In genomic region chr1:63119675-63120074, GRCm38 (mm10) we compare ENCODE assay signal across 25 mouse cellular contexts. TPM values are rescaled to one million over a fixed set of nuclear protein-coding genes. Genes with fewer than 3 reads are reported as not detected.
DNase-seq lines count a peak whose midpoint lies in the region; ATAC-seq and TF ChIP-seq lines count a peak whose summit lies in the region.
"Had no signal": no experiment of that assay in that cellular context is flagged by ENCODE, and none has a peak within 500 bp of the region (broad histone marks: within the 10 kb centered on the region; RNA-seq: fewer than 3 reads in every experiment).

No protein-coding gene starts in this region.

- peak overlapping the region; percentile 87 for H3K27ac ChIP-seq in MEL (ENCODE audit: control insufficient read depth, low read depth, low read length)
- H3K27ac ChIP-seq in forebrain, embryonic 11.5 days (ENCODE audit: low read depth, low read length): no peak overlapping the region
- H3K27ac ChIP-seq: forebrain, embryonic 10.5 days; hindbrain, embryonic 13.5 days; layer of hippocampus, adult 2 months; neural tube, embryonic 15.5 days; stomach, embryonic 15.5 days had no signal

- WGBS in forebrain, embryonic 11.5 days: 94% methylated on average over 4 of the region's 4 CpGs

- peak overlapping the region in 1 of 2 experiments; percentile 14; a peak in 2 of 4 replicates for H3K4me3 ChIP-seq in MEL (ENCODE audit: control insufficient read depth in 1 of 2, insufficient read depth in 1 of 2, low read depth in 2 of 2, low read length in 2 of 2)
- H3K4me3 ChIP-seq in forebrain, embryonic 11.5 days (ENCODE audit: low read depth, low read length): no peak overlapping the region
- H3K4me3 ChIP-seq: forebrain, embryonic 10.5 days; hindbrain, embryonic 13.5 days; layer of hippocampus, adult 2 months; neural tube, embryonic 15.5 days; stomach, embryonic 15.5 days had no signal

- peaks cover 19 to 25% of the 10 kb centered on the region in 2 experiments for H3K4me1 ChIP-seq in MEL (ENCODE audit: control insufficient read depth in 1 of 2, insufficient read depth in 2 of 2, low read length in 2 of 2)
- H3K4me1 ChIP-seq in forebrain, embryonic 11.5 days (replicated peaks; ENCODE audit: control insufficient read depth, insufficient read depth, low read length): 0 out of 2 replicates have a peak, but pooled peaks cover 2% of the 10 kb centered on the region
- H3K4me1 ChIP-seq: stomach, embryonic 15.5 days had no signal

- H3K9me3 ChIP-seq in MEL (replicated peaks; ENCODE audit: insufficient read depth, low read length): no peaks in the 10 kb centered on the region
- H3K9me3 ChIP-seq in forebrain, embryonic 11.5 days (ENCODE audit: control insufficient read depth, low read length): no peaks in the 10 kb centered on the region; the same call in 1 of the 2 replicates
- H3K9me3 ChIP-seq: forebrain, embryonic 10.5 days; hindbrain, embryonic 13.5 days; neural tube, embryonic 15.5 days; stomach, embryonic 15.5 days had no signal

- no peak for TF ChIP-seq POLR2A in MEL (IDR thresholded peaks at IDR 0.05; ENCODE audit: control insufficient read depth in 1 of 2, insufficient read depth in 1 of 2, low read depth in 1 of 2, low read length in 2 of 2, poor library complexity in 1 of 2)

- no peak for TF ChIP-seq RAD21 in MEL (IDR thresholded peaks at IDR 0.05; ENCODE audit: low read depth, low read length)

- DNase-seq in CD4-positive helper T cell, adult 2 months (ENCODE audit: low read depth, low spot score): peak; percentile 46
- DNase-seq in MEL (ENCODE audit: low read depth, low spot score): peak; percentile 89
- peak; percentile 65 for DNase-seq in induced T-regulatory cell, adult 2 months (ENCODE audit: low read depth)
- no peak for DNase-seq in frontal cortex, postnatal 25 days (ENCODE audit: low spot score in 2 of 2)
- DNase-seq in forebrain, embryonic 11.5 days (ENCODE audit: low spot score): no peak
- DNase-seq in right cerebral cortex, adult 2 months (ENCODE audit: low spot score in 2 of 2): no peak
- DNase-seq: adrenal gland, postnatal 25 days; cerebellum, adult 11-12 months; cerebellum, postnatal 10 days; gastrocnemius, postnatal 36 days; kidney, adult 8-10 months; kidney, postnatal 14 days; lung, adult 18-20 months; lung, postnatal 14 days; right cerebral cortex, postnatal 25 days; thymus, adult 18-20 months; thymus, postnatal 36 days had no signal

- no peak for TF ChIP-seq CTCF in MEL (IDR thresholded peaks at IDR 0.05 in 2 of 3, conservative IDR thresholded peaks at IDR 0.05 in 1 of 3; ENCODE audit: control insufficient read depth in 1 of 3, insufficient read depth in 1 of 3, low read depth in 2 of 3, low read length in 3 of 3, poor library complexity in 1 of 3, severe bottlenecking in 1 of 3)

- ATAC-seq in monocyte, adult 5-6 weeks (replicated peaks; ENCODE audit: insufficient number of reproducible peaks, low FRiP score, low TSS enrichment, poor library complexity, severe bottlenecking): peak; percentile 63; the same call in 1 of the 2 replicates
- ATAC-seq in forebrain, embryonic 11.5 days (replicated peaks; ENCODE audit: low FRiP score): no peak
- ATAC-seq: midbrain, embryonic 16.5 days had no signal

- no peak overlapping the region for H3K4me2 ChIP-seq in forebrain, embryonic 11.5 days (ENCODE audit: low read depth, low read length, severe bottlenecking)
- H3K4me2 ChIP-seq: hindbrain, embryonic 13.5 days; liver, embryonic 11.5 days; neural tube, embryonic 15.5 days; stomach, embryonic 15.5 days had no signal

- peak; percentile 67 to 72 for TF ChIP-seq EP300 in MEL (IDR thresholded peaks at IDR 0.05; ENCODE audit: low read depth in 1 of 2, low read length in 2 of 2)

- H3K27me3 ChIP-seq in MEL (ENCODE audit: control insufficient read depth in 1 of 2, insufficient read depth in 2 of 2, low read length in 2 of 2): no peaks in the 10 kb centered on the region
- no peaks in the 10 kb centered on the region for H3K27me3 ChIP-seq in forebrain, embryonic 11.5 days (ENCODE audit: control insufficient read depth, insufficient read depth, low read length)
- H3K27me3 ChIP-seq: hindbrain, embryonic 13.5 days; neural tube, embryonic 15.5 days; stomach, embryonic 15.5 days had no signal

- peaks cover 26% of the 10 kb centered on the region for H3K79me2 ChIP-seq in MEL (ENCODE audit: control insufficient read depth, insufficient read depth, low read length, poor library complexity)

- peaks cover 13 to 36% of the 10 kb centered on the region in 2 experiments for H3K36me3 ChIP-seq in MEL (ENCODE audit: control insufficient read depth in 1 of 2, insufficient read depth in 2 of 2, low read length in 2 of 2)
- H3K36me3 ChIP-seq in forebrain, embryonic 11.5 days (ENCODE audit: control insufficient read depth, insufficient read depth, low read length): peaks cover 10% of the 10 kb centered on the region; the same call in 1 of the 2 replicates

- peak overlapping the region; percentile 54 for H3K9ac ChIP-seq in MEL (ENCODE audit: control insufficient read depth, low read depth, low read length, poor library complexity, severe bottlenecking)
- H3K9ac ChIP-seq in forebrain, embryonic 11.5 days (ENCODE audit: low read length): no peak overlapping the region
- H3K9ac ChIP-seq: hindbrain, embryonic 13.5 days; neural tube, embryonic 15.5 days; stomach, embryonic 15.5 days had no signal

TF ChIP-seq in MEL, 35 proteins besides CTCF, POLR2A, EP300 and RAD21:
- TF ChIP-seq TBP (IDR thresholded peaks at IDR 0.05; ENCODE audit: low read depth, low read length) (peak; percentile 70), TCF12 (IDR thresholded peaks at IDR 0.05; ENCODE audit: low read depth, low read length) (peak; percentile 57), SIN3A (IDR thresholded peaks at IDR 0.05; ENCODE audit: low read length) (peak; percentile 80), GABPA (IDR thresholded peaks at IDR 0.05; ENCODE audit: low read depth, low read length) (no peak), ETS1 (IDR thresholded peaks at IDR 0.05; ENCODE audit: low read depth, low read length) (peak; percentile 78), MAZ (IDR thresholded peaks at IDR 0.05; ENCODE audit: low read depth, low read length) (no peak), BHLHE40 (IDR thresholded peaks at IDR 0.05; ENCODE audit: borderline replicate concordance, low read depth, low read length) (peak; percentile 49; the same call in 1 of the 2 replicates), GATA1 (IDR thresholded peaks at IDR 0.05; ENCODE audit: low read depth, low read length) (peak; percentile 80), USF1 (IDR thresholded peaks at IDR 0.05; ENCODE audit: low read depth, low read length) (peak; percentile 86), MYB (IDR thresholded peaks at IDR 0.05; ENCODE audit: low read depth, low read length) (no peak), NELFE (IDR thresholded peaks at IDR 0.05; ENCODE audit: low read depth, low read length) (no peak), RCOR1 (IDR thresholded peaks at IDR 0.05; ENCODE audit: low read depth, low read length) (peak; percentile 73)

RNA-seq across cellular contexts. Expression of gene Ino80d, which starts 5.2 kb away (rescaled TPM):
- 4.0 and 4.3 TPM in 2 replicates for total RNA-seq in MEL (2012; rRNA removed)
- 1 to 10 TPM in 1 of 2 experiments, not detected in 1; 5.8 TPM for polyA plus RNA-seq in MEL (2012; ENCODE audit: insufficient read depth in 1 of 2, insufficient read length in 2 of 2, low read depth in 1 of 2, low replicate concordance in 2 of 2, missing spikeins in 1 of 2)
- total RNA-seq in monocyte, adult 5-6 weeks (2017): 21.6 to 40.6 TPM (median 22.9 TPM) in 3 replicates
- 12.3 and 12.6 TPM in 2 replicates for polyA plus RNA-seq in forebrain, embryonic 11.5 days (2014; fragmentation: Nextera tagmentation; extraction: Ambion mirVana)

RNA-seq across cellular contexts. Expression of gene Eef1b2, which starts 57.0 kb away (rescaled TPM):
- 1,600 and 1,846 TPM in 2 replicates for total RNA-seq in MEL (2012; rRNA removed)
- polyA plus RNA-seq in MEL (2012; ENCODE audit: insufficient read depth in 1 of 2, insufficient read length in 2 of 2, low read depth in 1 of 2, low replicate concordance in 2 of 2, missing spikeins in 1 of 2): 1,000 to 10,000 TPM; 1,696 to 2,991 TPM
- 1,374 to 1,946 TPM (median 1,494 TPM) in 3 replicates for total RNA-seq in monocyte, adult 5-6 weeks (2017)
- polyA plus RNA-seq in forebrain, embryonic 11.5 days (2014; fragmentation: Nextera tagmentation; extraction: Ambion mirVana): 502 and 538 TPM in 2 replicates

RNA-seq across cellular contexts. Expression of gene Ndufs1, which starts 57.0 kb away (rescaled TPM):
- 124 and 141 TPM in 2 replicates for total RNA-seq in MEL (2012; rRNA removed)
- polyA plus RNA-seq in MEL (2012; ENCODE audit: insufficient read depth in 1 of 2, insufficient read length in 2 of 2, low read depth in 1 of 2, low replicate concordance in 2 of 2, missing spikeins in 1 of 2): 100 to 1,000 TPM; 139 to 163 TPM
- 64.3 to 129 TPM (median 108 TPM) in 3 replicates for total RNA-seq in monocyte, adult 5-6 weeks (2017)
- 136 and 137 TPM in 2 replicates for polyA plus RNA-seq in forebrain, embryonic 11.5 days (2014; fragmentation: Nextera tagmentation; extraction: Ambion mirVana)

Comparison
In these comparisons a context has a peak if more than half of its experiments do, and no peak if none do; other contexts are left out.
1. DNase-seq: peak in CD4-positive helper T cell, adult 2 months (single experiment), MEL (single experiment) and induced T-regulatory cell, adult 2 months (single experiment); none in frontal cortex, postnatal 25 days (0 of 2), forebrain, embryonic 11.5 days (single experiment) and right cerebral cortex, adult 2 months (0 of 2).